Mouse (Mus musculus) ES-E14 (cell line): ENCODE results near the gene Eefsec.

Experiments used
- HCFC1 ChIP-seq: IDR thresholded peaks from 2 replicates; pipeline ENCODE4 v1.6.1; 2012; ENCODE audit warnings: low read length, inconsistent platforms, borderline replicate concordance; ENCODE audit not compliant: insufficient read depth
- MAFK ChIP-seq: IDR thresholded peaks from 2 replicates; pipeline ENCODE4 v1.6.1; 2014; ENCODE audit warnings: mild to moderate bottlenecking, low read depth, low read length, inconsistent platforms; ENCODE audit not compliant: insufficient read depth
- ZC3H11A ChIP-seq: IDR thresholded peaks from 2 replicates; pipeline ENCODE4 v1.6.1; 2012; ENCODE audit warnings: low read depth, mild to moderate bottlenecking, inconsistent platforms, low read length, borderline replicate concordance

GRCm38 (mm10) chr6:88207403-88208033 lies 238.8 kb downstream of the Eefsec start:
- TF ChIP-seq HCFC1 = no peak
- no peak for TF ChIP-seq ZC3H11A
- no peak for TF ChIP-seq MAFK
